Mouse (Mus musculus): ENCODE results near the gene Sh3rf3.

GRCm38 (mm10) chr10:58922993-58923392 is 109.8 kb downstream of the Sh3rf3 start:
- no peak for TF ChIP-seq EP300 (IDR thresholded peaks at IDR 0.05)
- no peak for TF ChIP-seq CTCF (IDR thresholded peaks at IDR 0.05)
